Mouse (Mus musculus) myocyte (in vitro differentiated cells): Measurements from ENCODE around the gene Nap1l5. TPM values are rescaled to one million over a fixed set of nuclear protein-coding genes. Genes with fewer than 3 reads are reported as not detected.

ENCODE experiments used
- H3K27me3 ChIP-seq: one replicate; pipeline ENCODE4 v1.6.1; 2011; ENCODE audit not compliant: control insufficient read depth, insufficient read depth, insufficient read length
- H3K36me3 ChIP-seq: one replicate; pipeline ENCODE4 v1.6.1; 2011; ENCODE audit not compliant: control insufficient read depth, insufficient read depth
- H3K4me2 ChIP-seq: one replicate; pipeline ENCODE4 v1.6.1; 2011; ENCODE audit warnings: low read depth, control low read depth
- H3K4me3 ChIP-seq: one replicate; pipeline ENCODE4 v1.5.1; 2011; ENCODE audit warnings: mild to moderate bottlenecking, control low read depth, moderate library complexity
- H3K79me2 ChIP-seq: one replicate; pipeline ENCODE4 v1.6.1; 2011; ENCODE audit not compliant: control insufficient read depth, insufficient read depth
- H3ac ChIP-seq: one replicate; pipeline ENCODE4 v1.6.1; 2011; ENCODE audit not compliant: control insufficient read depth, insufficient read length
- CEBPB ChIP-seq: IDR thresholded peaks from 2 replicates; pipeline ENCODE4 v1.6.1; 2011; ENCODE audit warnings: mild to moderate bottlenecking, moderate library complexity; ENCODE audit not compliant: poor library complexity, insufficient read depth, severe bottlenecking
- E2F4 ChIP-seq: IDR thresholded peaks from one replicate; pipeline ENCODE4 v1.6.1; 2011; ENCODE audit warnings: mild to moderate bottlenecking, control low read depth, moderate library complexity; ENCODE audit not compliant: insufficient read depth
- MAX ChIP-seq: IDR thresholded peaks from one replicate; pipeline ENCODE4 v1.6.1; 2011; ENCODE audit warnings: low read depth, mild to moderate bottlenecking, control low read depth
- MYOD1 ChIP-seq, 3 experiments: IDR thresholded peaks; one replicate each; pipeline ENCODE4 v1.6.1; 2011; ENCODE audit warnings: control low read depth in 2 of 3, low read depth in 2 of 3, mild to moderate bottlenecking in 2 of 3, moderate library complexity in 1 of 3; ENCODE audit not compliant: insufficient read length in 2 of 3, control insufficient read depth in 1 of 3
- MYOG ChIP-seq, 3 experiments: IDR thresholded peaks; one replicate each; pipeline ENCODE4 v1.6.1; 2011; ENCODE audit warnings: control low read depth in 2 of 3, low read depth in 2 of 3, mild to moderate bottlenecking in 2 of 3; ENCODE audit not compliant: insufficient read length in 2 of 3, control insufficient read depth in 1 of 3, insufficient read depth in 1 of 3
- POLR2A ChIP-seq: IDR thresholded peaks from one replicate; pipeline ENCODE4 v1.6.1; 2011; ENCODE audit warnings: low read depth, mild to moderate bottlenecking, control low read depth, moderate library complexity; ENCODE audit not compliant: insufficient read length
- POLR2AphosphoS2 ChIP-seq: IDR thresholded peaks from one replicate; pipeline ENCODE4 v1.6.1; 2011; ENCODE audit warnings: low read depth, control low read depth; ENCODE audit not compliant: insufficient read length
- REST ChIP-seq: IDR thresholded peaks from one replicate; pipeline ENCODE4 v1.6.1; 2011; ENCODE audit warnings: mild to moderate bottlenecking, control low read depth, moderate library complexity; ENCODE audit not compliant: insufficient read depth, insufficient read length
- SRF ChIP-seq: IDR thresholded peaks from one replicate; pipeline ENCODE4 v1.6.1; 2011; ENCODE audit warnings: low read depth; ENCODE audit not compliant: control insufficient read depth, insufficient read length
- TCF12 ChIP-seq: IDR thresholded peaks from one replicate; pipeline ENCODE4 v1.6.1; 2011; ENCODE audit warnings: mild to moderate bottlenecking, control low read depth; ENCODE audit not compliant: poor library complexity, insufficient read depth, severe bottlenecking
- TCF3 ChIP-seq: IDR thresholded peaks from one replicate; pipeline ENCODE4 v1.6.1; 2011; ENCODE audit warnings: low read depth, control low read depth; ENCODE audit not compliant: insufficient read length
- USF1 ChIP-seq: IDR thresholded peaks from one replicate; pipeline ENCODE4 v1.6.1; 2011; ENCODE audit warnings: low read depth, mild to moderate bottlenecking, control low read depth, moderate library complexity
- polyA plus RNA-seq: library from polyadenylated mRNA; unstranded; fragments of >200 nt; fragmentation: generic; extraction: Trizol; gene quantifications from one replicate; pipeline ENCODE4 v1.2.1, GENCODE M21; 2012; ENCODE audit warnings: missing spikeins

The Nap1l5 gene
- polyA plus RNA-seq, 1 experiment = 0.11 TPM

DNA sequence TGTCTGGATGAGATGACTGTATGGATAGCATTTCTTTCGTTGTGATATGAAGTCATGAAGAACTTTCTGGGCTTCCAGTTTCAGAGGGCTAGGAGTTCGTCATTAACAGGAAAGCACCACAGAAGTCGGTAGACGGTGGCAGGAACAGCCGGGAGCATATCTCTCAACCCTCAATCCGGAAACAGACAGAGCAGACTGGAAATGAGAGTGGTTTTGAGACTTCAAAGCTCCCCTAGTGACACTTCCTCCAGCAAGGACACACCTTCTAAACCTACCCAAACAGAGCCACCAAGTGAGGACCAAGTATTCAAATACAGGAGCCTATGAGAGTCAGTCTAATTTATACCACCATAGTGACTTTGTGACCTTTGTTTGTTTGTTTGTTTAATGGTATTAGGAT lies 13.6 kb downstream of the Nap1l5 start:
- Histone ChIP-seq H3K4me3 (no peak overlapping the region), H3K4me2 (no peak overlapping the region), H3K79me2 (no peaks in the 10 kb centered on the region), H3K27me3 (no peaks in the 10 kb centered on the region), H3K36me3 (no peaks in the 10 kb centered on the region), H3ac (no peak overlapping the region)
- TF ChIP-seq MAX (no peak), TCF12 (no peak), E2F4 (no peak), POLR2A (no peak), POLR2AphosphoS2 (no peak), SRF (no peak), REST (no peak), CEBPB (no peak), TCF3 (no peak)

GRCm38 (mm10) chr6:58889917-58890316 lies 17.0 kb downstream of the Nap1l5 start:
- no peak overlapping the region for H3K4me3 ChIP-seq
- no peaks in the 10 kb centered on the region for H3K79me2 ChIP-seq
- no peak overlapping the region for H3K4me2 ChIP-seq
- no peaks in the 10 kb centered on the region for H3K27me3 ChIP-seq
- no peaks in the 10 kb centered on the region for H3K36me3 ChIP-seq
- no peak for TF ChIP-seq MAX
- TF ChIP-seq CEBPB = no peak
- no peak for TF ChIP-seq REST
- no peak for TF ChIP-seq TCF3
- no peak overlapping the region for H3ac ChIP-seq

- TF ChIP-seq TCF3 (no peak), REST (no peak), USF1 (no peak), POLR2AphosphoS2 (no peak), TCF12 (no peak), MAX (no peak), MYOG (IDR thresholded peaks at IDR 0.05; ENCODE audit: control insufficient read depth in 1 of 3, insufficient read depth in 1 of 3, insufficient read length in 2 of 3, low read depth in 2 of 3) (no peak), MYOD1 (IDR thresholded peaks at IDR 0.05; ENCODE audit: control insufficient read depth in 1 of 3, insufficient read length in 2 of 3, low read depth in 2 of 3) (no peak), SRF (no peak), CEBPB (no peak), E2F4 (no peak), POLR2A (no peak)
- Histone ChIP-seq H3K79me2 (no peaks in the 10 kb centered on the region), H3K4me3 (no peak overlapping the region), H3ac (no peak overlapping the region), H3K4me2 (no peak overlapping the region), H3K36me3 (no peaks in the 10 kb centered on the region), H3K27me3 (no peaks in the 10 kb centered on the region)
Observed at GRCm38 (mm10) chr6:58882271-58882670, 24.6 kb downstream of the Nap1l5 start.

DNA sequence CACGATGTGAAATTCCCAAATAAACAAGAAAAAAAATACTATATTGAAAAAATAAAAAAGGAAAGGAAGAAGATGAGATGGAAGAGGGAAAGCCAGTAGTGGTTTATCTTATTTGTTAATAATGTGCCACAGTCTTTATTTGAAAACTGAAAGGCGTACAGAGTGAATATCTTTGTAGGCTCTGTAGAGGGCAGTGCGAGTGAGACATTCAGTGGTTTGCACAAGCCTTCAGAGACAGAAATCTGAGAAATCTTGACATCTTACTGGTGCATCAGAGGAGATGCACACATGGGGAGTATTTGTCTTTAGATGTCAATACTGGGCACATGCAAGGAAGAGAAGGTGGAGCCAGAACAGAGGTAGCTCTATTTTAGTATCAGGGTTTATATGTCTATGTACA lies 25.5 kb downstream of the Nap1l5 start:
- Histone ChIP-seq H3K36me3 (no peaks in the 10 kb centered on the region), H3K4me3 (no peak overlapping the region), H3K79me2 (no peaks in the 10 kb centered on the region), H3K4me2 (no peak overlapping the region), H3ac (no peak overlapping the region), H3K27me3 (no peaks in the 10 kb centered on the region)
- TF ChIP-seq REST (no peak), POLR2AphosphoS2 (no peak), MYOG (IDR thresholded peaks at IDR 0.05; ENCODE audit: control insufficient read depth in 1 of 3, insufficient read depth in 1 of 3, insufficient read length in 2 of 3, low read depth in 2 of 3) (no peak), E2F4 (no peak)

- no peak overlapping the region for H3K4me3 ChIP-seq
- no peak overlapping the region for H3ac ChIP-seq
- H3K4me2 ChIP-seq = no peak overlapping the region
- H3K79me2 ChIP-seq = no peaks in the 10 kb centered on the region
- H3K36me3 ChIP-seq = no peaks in the 10 kb centered on the region
- TF ChIP-seq REST = no peak
- TF ChIP-seq E2F4 = no peak
- no peak for TF ChIP-seq TCF3
- no peak for TF ChIP-seq POLR2A
- no peak for TF ChIP-seq MYOD1 (IDR thresholded peaks at IDR 0.05; ENCODE audit: control insufficient read depth in 1 of 3, insufficient read length in 2 of 3, low read depth in 2 of 3)
- no peak for TF ChIP-seq USF1
- no peak for TF ChIP-seq MAX
- no peak for TF ChIP-seq SRF
- TF ChIP-seq MYOG (IDR thresholded peaks at IDR 0.05; ENCODE audit: control insufficient read depth in 1 of 3, insufficient read depth in 1 of 3, insufficient read length in 2 of 3, low read depth in 2 of 3) = no peak
- no peak for TF ChIP-seq CEBPB
- no peak for TF ChIP-seq POLR2AphosphoS2
- no peak for TF ChIP-seq TCF12
- no peaks in the 10 kb centered on the region for H3K27me3 ChIP-seq
Observed at GRCm38 (mm10) chr6:58880861-58881260, 26.0 kb downstream of the Nap1l5 start.
